Mouse (Mus musculus) hindbrain, postnatal 0 days (tissue): ENCODE results near the gene Ankrd53. TPM values are rescaled to one million over a fixed set of nuclear protein-coding genes. Genes with fewer than 3 reads are reported as not detected.

Experiments used
- ATAC-seq: fragments of 200-750 bp; cut with Nextera tagmentation; 2 replicates; pipeline ENCODE4 v1.8.0; 2017; ENCODE audit warnings: mild to moderate bottlenecking, moderate TSS enrichment, moderate library complexity
- DNase-seq: peaks from one replicate; pipeline ENCODE4 v3.0.0-alpha.2; 2015; ENCODE audit warnings: low spot score
- H3K27ac ChIP-seq: fragments of 300-500 bp; sonication (generic); 2 replicates; pipeline ENCODE4 v1.5.1; 2014; ENCODE audit warnings: mild to moderate bottlenecking
- H3K27me3 ChIP-seq: fragments of 300-500 bp; sonication (generic); 2 replicates; pipeline ENCODE4 v1.6.1; 2014; ENCODE audit warnings: low read length, mixed read lengths; ENCODE audit not compliant: insufficient read depth
- H3K36me3 ChIP-seq: fragments of 300-500 bp; sonication (generic); 2 replicates; pipeline ENCODE4 v1.6.1; 2014; ENCODE audit warnings: low read length, mixed read lengths; ENCODE audit not compliant: insufficient read depth
- H3K4me1 ChIP-seq: fragments of 300-500 bp; sonication (generic); 2 replicates; pipeline ENCODE4 v1.6.1; 2014; ENCODE audit warnings: antibody characterized with exemption, low read length, mixed read lengths; ENCODE audit not compliant: insufficient read depth
- H3K4me2 ChIP-seq: fragments of 300-500 bp; sonication (generic); 2 replicates; pipeline ENCODE4 v1.6.1; 2014; ENCODE audit warnings: low read depth, mild to moderate bottlenecking, low read length, moderate library complexity, mixed read lengths
- H3K4me3 ChIP-seq: fragments of 300-500 bp; sonication (generic); 2 replicates; pipeline ENCODE4 v1.5.1; 2014; ENCODE audit warnings: low read length
- H3K9ac ChIP-seq: fragments of 300-500 bp; sonication (generic); replicated peaks from 2 replicates; pipeline ENCODE4 v1.6.1; 2014; ENCODE audit warnings: mild to moderate bottlenecking, low read length, moderate library complexity, mixed read lengths
- H3K9me3 ChIP-seq: fragments of 300-500 bp; sonication (generic); 2 replicates; pipeline ENCODE4 v1.6.1; 2016; ENCODE audit warnings: low read length, mixed read lengths
- CTCF ChIP-seq: IDR thresholded peaks from 2 replicates; pipeline ENCODE4 v1.5.1; 2016; ENCODE audit warnings: antibody characterized with exemption, control low read depth, low read depth
- WGBS: fragments of 180-500 bp; shearing (Covaris S2); extraction: QIAGEN DNeasy Blood & Tissue Kit; methylation state at CpG from one replicate; pipeline ENCODE4 v1.1.7; 2014; 5-methylcytosine and 5-hydroxymethylcytosine counted together
- polyA plus RNA-seq: library from polyadenylated mRNA; unstranded; fragments of >200 nt; fragmentation: Nextera tagmentation; extraction: Ambion mirVana; gene quantifications from 2 replicates; pipeline ENCODE4 v1.2.1, GENCODE M21; 2015
- total RNA-seq: library from RNA; depleted of rRNA; stranded (reverse); fragments of >200 nt; gene quantifications from 2 replicates; pipeline ENCODE4 v1.2.3, GENCODE M21; 2014

Gene Ankrd53
- total and polyA plus RNA-seq, 2 experiments from 2014 or later: not detected

- no peak for ATAC-seq
- peak; percentile 49 for TF ChIP-seq CTCF
These were observed 35.3 kb upstream of the Ankrd53 start for GRCm38 (mm10) chr6:83727178-83727577.

GRCm38 (mm10) chr6:83728488-83728887 lies 34.0 kb upstream of the Ankrd53 start:
- Histone ChIP-seq H3K9ac (no peak overlapping the region), H3K36me3 (no peaks in the 10 kb centered on the region), H3K4me1 (no peaks in the 10 kb centered on the region), H3K4me2 (no peak overlapping the region), H3K27me3 (peaks cover 20% of the 10 kb centered on the region; the same call in 1 of the 2 replicates), H3K27ac (no peak overlapping the region), H3K9me3 (no peaks in the 10 kb centered on the region), H3K4me3 (no peak overlapping the region)
- peak; percentile 58 for TF ChIP-seq CTCF
- ATAC-seq (no peak), DNase-seq (no peak)
- WGBS: 92% methylated on average over 3 of the region's 3 CpGs

More at GRCm38 (mm10) chr6:83727178-83727577, 35.3 kb upstream of the Ankrd53 start:
- no peak overlapping the region for H3K9ac ChIP-seq
- WGBS: 39% methylated on average over 4 of the region's 4 CpGs
- H3K4me3 ChIP-seq: no peak overlapping the region
- DNase-seq: no peak
- no peak overlapping the region for H3K4me2 ChIP-seq
- no peaks in the 10 kb centered on the region for H3K4me1 ChIP-seq
- peaks cover 31% of the 10 kb centered on the region for H3K27me3 ChIP-seq
- H3K36me3 ChIP-seq: no peaks in the 10 kb centered on the region
- H3K27ac ChIP-seq: no peak overlapping the region
- H3K9me3 ChIP-seq: no peaks in the 10 kb centered on the region

- H3K4me1 ChIP-seq: no peaks in the 10 kb centered on the region
- 71% methylated on average over 14 of the region's 14 CpGs for WGBS
- H3K9me3 ChIP-seq: no peaks in the 10 kb centered on the region
These were observed 33.0 kb upstream of the Ankrd53 start for GRCm38 (mm10) chr6:83729350-83729970.

GRCm38 (mm10) chr6:83731128-83731527 lies 31.3 kb upstream of the Ankrd53 start:
- ATAC-seq (no peak), DNase-seq (peak; percentile 62)
- Histone ChIP-seq H3K9me3 (no peaks in the 10 kb centered on the region), H3K4me1 (no peaks in the 10 kb centered on the region), H3K27ac (no peak overlapping the region), H3K4me3 (no peak overlapping the region), H3K36me3 (no peaks in the 10 kb centered on the region), H3K9ac (no peak overlapping the region), H3K27me3 (0 out of 2 replicates have a peak, but pooled peaks cover 11% of the 10 kb centered on the region), H3K4me2 (no peak overlapping the region)
- TF ChIP-seq CTCF: peak; percentile 75
- 30% methylated on average over 5 of the region's 5 CpGs for WGBS

More at GRCm38 (mm10) chr6:83729350-83729970, 33.0 kb upstream of the Ankrd53 start:
- Histone ChIP-seq H3K9ac (no peak overlapping the region), H3K36me3 (no peaks in the 10 kb centered on the region), H3K4me3 (no peak overlapping the region), H3K27ac (no peak overlapping the region), H3K4me2 (no peak overlapping the region), H3K27me3 (0 out of 2 replicates have a peak, but pooled peaks cover 16% of the 10 kb centered on the region)
- TF ChIP-seq CTCF: no peak
- no peak for DNase-seq
- no peak for ATAC-seq

GRCm38 (mm10) chr6:83737311-83737710 lies 25.1 kb upstream of the Ankrd53 start:
- WGBS: 44% methylated on average over 13 of the region's 13 CpGs
- TF ChIP-seq CTCF: no peak
- no peaks in the 10 kb centered on the region for H3K9me3 ChIP-seq
- no peak overlapping the region for H3K9ac ChIP-seq
- DNase-seq (no peak), ATAC-seq (no peak)
- H3K4me2 ChIP-seq: no peak overlapping the region
- no peak overlapping the region for H3K4me3 ChIP-seq
- no peak overlapping the region for H3K27ac ChIP-seq
- H3K4me1 ChIP-seq: no peaks in the 10 kb centered on the region
- no peaks in the 10 kb centered on the region for H3K27me3 ChIP-seq
- H3K36me3 ChIP-seq: no peaks in the 10 kb centered on the region

GRCm38 (mm10) chr6:83738596-83738995 lies 23.8 kb upstream of the Ankrd53 start:
- no peak for TF ChIP-seq CTCF
- Histone ChIP-seq H3K9ac (no peak overlapping the region), H3K4me3 (no peak overlapping the region), H3K27ac (no peak overlapping the region), H3K36me3 (no peaks in the 10 kb centered on the region), H3K9me3 (no peaks in the 10 kb centered on the region), H3K4me1 (no peaks in the 10 kb centered on the region), H3K4me2 (no peak overlapping the region), H3K27me3 (no peaks in the 10 kb centered on the region)
- DNase-seq (no peak), ATAC-seq (no peak)
- 74% methylated on average over 6 of the region's 6 CpGs for WGBS

GRCm38 (mm10) chr6:83742761-83743160 lies 19.7 kb upstream of the Ankrd53 start, which contains the start of gene Atp6v1b1:
Gene Atp6v1b1 (plus strand): TSS chr6:83742990.
- H3K27ac ChIP-seq: no peak within 1 kb of the TSS
- no peak for TF ChIP-seq CTCF
- ATAC-seq (no peak), DNase-seq (no peak)
- no peaks in the 10 kb centered on the region for H3K36me3 ChIP-seq
- no peaks in the 10 kb centered on the region for H3K27me3 ChIP-seq
- H3K4me1 ChIP-seq: no peaks in the 10 kb centered on the region
- 40% methylated on average over 5 of the region's 5 CpGs for WGBS
- H3K9ac ChIP-seq: no peak within 1 kb of the TSS
- no peaks in the 10 kb centered on the region for H3K9me3 ChIP-seq
- no peak within 1 kb of the TSS for H3K4me2 ChIP-seq
- H3K4me3 ChIP-seq: no peak within 1 kb of the TSS
